Mouse (Mus musculus): ENCODE results near the gene Tomm40l.

The Tomm40l gene

GRCm38 (mm10) chr1:171230215-171230614 lies 7.9 kb upstream of the Tomm40l start:
- no peak for DNase-seq (ENCODE audit: extremely low read depth, insufficient read length, low spot score)

DNA sequence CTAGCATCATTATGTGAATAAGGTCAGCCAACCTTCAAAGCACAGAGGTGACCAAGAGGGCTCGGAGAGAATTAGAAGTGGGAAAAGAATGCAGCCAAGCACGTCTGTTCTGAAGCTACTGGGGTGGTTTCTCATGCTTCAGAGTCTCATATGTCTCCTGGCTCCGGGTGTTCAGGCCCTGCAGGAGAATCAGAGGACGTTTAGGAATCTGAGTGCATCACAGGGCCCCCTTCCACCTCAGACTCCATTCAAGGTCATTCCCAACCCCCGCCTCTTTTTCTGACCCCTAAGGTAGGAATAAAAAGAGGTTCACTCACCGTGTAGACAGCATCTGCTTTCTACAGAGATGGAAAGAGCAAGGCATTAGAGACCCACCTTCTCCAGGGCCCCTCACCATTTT lies 7.4 kb upstream of the Tomm40l start:
- no peak for DNase-seq (ENCODE audit: extremely low read depth, insufficient read length, low spot score)

DNA sequence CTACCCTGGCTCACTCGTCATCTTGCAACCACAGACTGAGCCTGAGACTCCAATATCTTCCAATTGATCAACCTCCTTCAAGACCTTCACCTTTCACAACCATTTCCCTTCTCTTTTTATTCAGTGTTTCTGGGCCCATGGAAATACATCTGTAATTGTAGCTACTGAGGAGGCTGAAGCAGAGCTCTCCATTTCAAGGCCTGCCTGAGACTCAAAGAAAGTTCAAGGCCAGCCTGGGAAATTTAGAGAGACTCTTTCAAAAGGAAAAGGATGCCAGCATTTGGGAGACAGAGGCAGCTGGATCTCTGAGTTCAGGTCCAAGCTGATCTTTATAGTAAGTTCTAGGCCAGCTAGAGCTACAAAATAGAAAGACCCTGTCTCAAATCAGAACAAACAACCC lies 5.6 kb upstream of the Tomm40l start:
- no peak for DNase-seq (ENCODE audit: extremely low read depth, insufficient read length, low spot score)

DNA sequence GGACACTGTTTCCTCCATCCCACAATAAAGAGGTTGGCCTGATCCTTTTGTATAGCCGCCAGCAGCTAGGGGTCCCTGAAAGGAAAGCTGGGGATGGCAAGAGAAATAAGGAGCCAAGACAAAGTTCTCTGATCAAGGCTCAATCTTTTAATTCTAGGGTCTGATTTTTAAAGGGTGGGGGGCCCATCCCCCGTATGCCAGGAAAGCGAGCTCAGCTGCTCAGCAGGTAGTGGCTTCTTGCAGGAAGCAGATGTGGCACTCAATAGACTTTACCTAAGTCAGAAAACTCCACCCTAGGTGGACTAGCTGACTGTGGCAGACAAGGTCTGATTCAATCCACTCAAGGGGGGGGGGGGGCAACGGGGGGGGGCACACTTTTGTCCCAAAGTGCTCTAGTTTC lies 4.5 kb upstream of the Tomm40l start:
- no peak for DNase-seq (ENCODE audit: extremely low read depth, insufficient read length, low spot score)

DNA sequence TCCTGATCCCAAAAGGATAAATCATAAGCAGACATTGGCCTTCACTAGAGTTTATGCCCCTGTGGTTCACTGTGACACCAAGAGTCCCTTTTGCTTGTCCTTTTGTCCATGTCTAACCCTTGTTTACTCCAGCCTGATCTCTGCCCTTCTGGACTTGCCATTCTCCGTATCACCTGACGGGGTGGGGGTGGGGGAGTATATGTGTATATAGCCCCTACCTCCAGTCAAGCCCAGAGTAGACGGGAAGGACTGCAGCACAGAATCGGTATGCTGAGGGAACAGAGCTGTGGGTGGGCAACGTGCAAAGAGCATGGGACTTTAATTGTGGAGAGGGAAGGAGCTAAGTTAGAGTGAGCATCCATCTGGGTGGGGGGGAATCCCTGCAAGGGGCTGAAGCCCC lies 2.5 kb upstream of the Tomm40l start, which contains the start of gene Apoa2:
TSS of gene Apoa2 (plus strand) at position 198 of the 400 bp plus-strand sequence.
- DNase-seq (ENCODE audit: extremely low read depth, insufficient read length, low spot score), result no peak

GRCm38 (mm10) chr1:171223796-171224195 lies 1.5 kb upstream of the Tomm40l start:
- DNase-seq (ENCODE audit: extremely low read depth, insufficient read length, low spot score), result no peak

GRCm38 (mm10) chr1:171223168-171223567 lies 854 bp upstream of the Tomm40l start:
- DNase-seq (ENCODE audit: extremely low read depth, insufficient read length, low spot score), result peak; percentile 32

DNA sequence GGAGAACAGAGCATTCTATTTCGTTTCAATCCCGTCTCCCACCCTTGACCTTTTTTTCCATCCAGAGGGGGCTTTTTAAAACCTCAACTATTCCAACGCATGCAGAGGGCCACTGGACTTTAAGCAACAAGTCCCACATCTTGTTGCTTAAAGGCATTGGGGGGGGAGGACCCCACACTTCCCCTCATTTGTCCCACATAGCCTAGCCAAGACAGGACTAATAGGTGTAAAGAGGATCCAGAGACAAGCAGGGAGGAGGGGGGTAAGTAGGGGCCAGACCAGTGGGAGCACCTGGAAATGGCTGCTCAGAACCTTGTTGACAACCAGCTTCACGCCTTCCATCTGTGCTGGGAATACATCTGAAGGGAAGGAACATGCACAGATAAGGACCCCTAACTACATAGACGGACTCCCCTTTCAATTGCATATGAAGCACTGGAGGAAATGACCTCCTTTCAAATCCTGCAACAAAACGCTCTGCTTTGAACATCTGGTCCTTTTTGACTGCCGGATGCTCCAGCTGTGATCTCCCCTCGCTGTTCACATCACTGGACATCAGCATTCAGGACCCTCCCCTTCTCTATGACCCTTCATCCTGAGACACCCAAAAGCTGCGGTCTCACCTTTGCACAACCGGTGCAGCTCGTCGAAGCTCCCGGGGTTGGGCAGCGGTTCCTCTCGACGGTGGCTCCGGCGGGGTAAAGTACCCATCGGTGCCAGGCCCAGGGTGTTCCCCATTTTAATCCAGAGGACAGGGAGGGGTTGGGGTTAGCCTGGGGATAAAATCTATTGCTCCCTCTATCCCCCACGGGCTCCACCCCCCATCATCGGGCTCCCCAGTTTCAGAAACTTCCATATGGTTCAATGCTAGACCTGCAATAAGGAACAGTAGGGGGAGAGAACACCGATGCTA lies 777 bp downstream of the Tomm40l start:
- peak; percentile 30 for DNase-seq (ENCODE audit: extremely low read depth, insufficient read length, low spot score)

DNA sequence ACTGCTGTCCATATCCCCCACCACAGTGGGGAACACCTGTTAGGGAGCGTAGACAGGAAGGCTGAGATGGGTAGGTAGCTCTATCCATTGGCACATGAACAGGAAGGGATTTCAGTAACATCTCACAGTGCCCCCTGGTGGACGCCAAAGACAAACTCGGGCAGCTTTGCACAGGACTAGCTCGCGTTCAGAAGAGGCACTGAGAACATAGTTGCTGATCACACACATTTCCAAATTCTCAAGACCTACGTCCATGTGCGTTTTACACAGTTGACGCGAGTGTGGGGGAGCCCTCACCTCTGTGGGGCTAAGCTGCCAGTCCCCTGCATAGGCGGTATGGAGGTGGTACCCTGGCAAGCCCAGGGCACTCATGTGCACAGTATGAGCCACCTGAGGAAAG lies 1.4 kb downstream of the Tomm40l start:
- peak; percentile 64 for DNase-seq (ENCODE audit: extremely low read depth, insufficient read length, low spot score)

DNA sequence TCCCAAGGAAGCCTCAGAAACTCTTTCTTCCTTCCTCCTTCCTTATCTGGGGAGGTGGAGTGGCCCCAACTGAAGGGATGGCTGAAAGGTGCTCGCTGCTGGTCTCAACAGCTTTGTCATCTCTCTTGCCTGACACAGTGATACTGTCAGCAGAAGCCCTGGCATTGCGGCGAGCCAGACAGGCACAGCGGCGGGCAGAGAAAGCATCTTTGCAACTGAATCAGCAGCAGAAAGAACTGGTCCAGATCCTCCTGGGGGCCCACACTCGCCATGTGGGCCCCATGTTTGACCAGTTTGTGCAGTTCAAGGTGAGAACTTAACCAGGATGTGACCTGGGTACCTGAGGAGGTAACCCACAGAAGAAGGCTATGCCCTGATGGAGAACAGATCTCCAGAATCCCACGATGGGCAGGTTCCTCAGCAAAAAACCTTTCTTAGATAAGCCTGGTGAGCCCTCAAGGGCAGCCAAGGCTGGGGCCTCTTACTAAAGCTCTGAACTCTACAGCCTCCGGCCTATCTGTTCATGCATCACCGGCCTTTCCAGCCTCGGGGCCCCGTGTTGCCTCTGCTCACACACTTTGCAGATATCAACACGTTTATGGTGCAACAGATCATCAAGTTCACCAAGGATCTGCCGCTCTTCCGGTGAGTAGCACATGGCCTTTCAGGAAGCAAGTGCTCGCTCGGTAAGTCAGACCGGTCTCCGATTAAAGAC lies 5.9 kb downstream of the Tomm40l start:
- DNase-seq (ENCODE audit: extremely low read depth, insufficient read length, low spot score), result no peak

DNA sequence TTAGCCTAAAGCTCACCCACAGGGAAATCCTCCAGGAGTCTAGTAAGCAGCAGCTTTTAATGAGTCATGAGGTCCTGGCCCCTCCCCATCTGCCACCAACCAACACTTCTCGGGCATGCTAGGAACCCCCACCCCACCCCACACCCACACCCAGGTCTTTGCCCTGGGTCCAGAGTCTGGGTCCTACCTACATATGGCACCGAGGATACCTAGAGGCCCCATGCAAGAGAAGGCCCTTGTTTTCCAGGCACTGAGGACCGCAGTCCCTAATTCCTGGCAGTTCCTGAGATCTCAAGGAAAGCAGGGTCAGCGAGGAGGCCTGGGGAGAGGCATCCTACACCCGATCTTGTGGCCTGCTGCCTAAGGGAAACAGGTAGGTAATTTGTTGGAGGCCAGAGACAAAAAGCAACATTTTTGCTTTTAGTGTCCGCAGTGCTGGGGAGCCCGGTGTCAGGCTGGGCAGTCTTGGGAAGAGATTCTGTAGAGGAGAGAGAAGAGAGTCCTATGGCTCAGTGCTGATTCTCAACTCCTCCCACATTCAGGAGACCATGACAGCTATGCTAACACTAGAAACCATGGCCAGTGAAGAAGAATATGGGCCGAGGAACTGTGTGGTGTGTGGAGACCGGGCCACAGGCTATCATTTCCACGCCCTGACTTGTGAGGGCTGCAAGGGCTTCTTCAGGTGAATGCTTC lies 8.4 kb downstream of the Tomm40l start, which contains the start of gene Nr1i3:
TSS of gene Nr1i3 (plus strand) at position 170 of the 696 bp plus-strand sequence.
- no peak for DNase-seq (ENCODE audit: extremely low read depth, insufficient read length, low spot score)

DNA sequence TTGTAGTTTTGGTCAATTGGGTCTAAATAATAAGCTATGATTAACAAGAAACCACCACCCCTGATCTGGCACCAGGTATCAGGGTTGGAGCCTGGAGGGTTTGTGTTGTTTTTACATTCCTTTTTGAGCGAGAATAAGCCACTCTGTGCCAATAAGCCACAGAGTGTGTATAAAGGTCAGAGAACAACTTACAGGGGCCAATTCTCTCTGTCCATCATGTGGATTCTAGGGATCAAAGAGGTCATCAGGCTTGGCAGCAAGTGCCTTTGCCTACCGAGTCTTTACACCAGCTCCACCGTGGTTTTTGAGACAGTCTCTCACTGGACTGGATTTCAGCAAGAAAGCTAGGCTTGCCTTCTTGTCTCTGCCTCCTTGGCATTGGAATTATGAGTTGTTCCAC lies 9.5 kb downstream of the Tomm40l start:
- DNase-seq (ENCODE audit: extremely low read depth, insufficient read length, low spot score), result no peak

DNA sequence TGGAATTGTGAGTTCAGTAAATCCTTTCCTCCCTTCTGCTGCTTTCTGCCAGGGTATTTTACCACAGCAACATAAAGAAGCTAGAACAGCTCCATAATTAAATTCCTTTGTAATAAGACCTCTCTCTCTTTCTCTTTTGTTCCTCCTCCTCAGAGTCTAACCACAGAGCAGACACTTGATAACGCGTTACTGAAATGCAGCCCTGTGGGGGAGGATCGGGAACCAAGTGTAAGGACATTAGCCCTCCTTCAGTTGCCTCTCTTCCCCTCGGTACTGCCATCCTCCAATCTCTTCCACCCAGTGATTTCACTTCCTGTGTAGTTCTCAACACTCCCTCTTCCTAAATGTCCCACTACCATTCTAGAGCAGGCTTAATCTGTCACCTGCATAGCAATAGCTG lies 12.9 kb downstream of the Tomm40l start:
- DNase-seq (ENCODE audit: extremely low read depth, insufficient read length, low spot score), result no peak

GRCm38 (mm10) chr1:171205704-171206493 lies 16.4 kb downstream of the Tomm40l start:
- no peak for DNase-seq (ENCODE audit: extremely low read depth, insufficient read length, low spot score)

- no peak for DNase-seq (ENCODE audit: extremely low read depth, insufficient read length, low spot score)
These were observed 18.1 kb downstream of the Tomm40l start for GRCm38 (mm10) chr1:171204249-171204644.

DNA sequence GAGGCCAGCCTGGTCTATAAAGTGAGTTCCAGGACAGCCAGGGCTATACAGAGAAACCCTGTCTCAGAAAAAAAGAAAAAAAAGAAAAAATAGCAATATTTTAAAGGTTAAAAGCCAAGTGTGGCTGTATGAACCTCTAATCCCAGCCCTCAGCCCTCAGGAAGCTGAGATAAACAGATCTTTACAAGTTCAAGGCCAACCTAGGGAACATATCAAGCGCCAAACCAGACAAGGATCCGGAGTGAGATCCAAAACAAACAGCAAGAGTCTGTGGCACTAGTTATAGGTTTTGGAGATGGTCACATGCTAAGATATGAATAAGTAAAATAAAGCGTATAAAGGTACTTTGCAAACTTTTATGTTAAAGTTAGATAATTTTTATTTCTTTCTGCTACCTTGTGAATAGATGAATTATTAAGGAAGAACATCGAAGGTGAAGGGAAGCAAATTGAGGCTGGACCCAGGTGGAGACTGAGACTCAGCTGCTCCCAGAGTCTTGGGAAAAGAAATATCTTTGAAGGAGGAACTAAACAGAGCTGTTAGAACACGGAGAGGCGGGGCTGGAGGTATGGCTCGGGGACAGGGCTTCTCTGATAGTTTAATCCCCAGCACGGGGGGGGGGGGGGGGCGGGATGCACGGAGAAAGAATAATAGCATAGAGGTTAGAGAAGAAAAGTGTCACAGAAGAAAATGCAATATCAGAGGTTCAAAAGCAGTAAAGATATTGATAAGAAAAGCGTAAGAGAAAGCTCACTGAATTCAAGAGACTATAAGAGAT lies 18.7 kb downstream of the Tomm40l start:
- no peak for DNase-seq (ENCODE audit: extremely low read depth, insufficient read length, low spot score)

GRCm38 (mm10) chr1:171200769-171201168 lies 21.5 kb downstream of the Tomm40l start:
- no peak for DNase-seq (ENCODE audit: extremely low read depth, insufficient read length, low spot score)

GRCm38 (mm10) chr1:171199532-171199931 lies 22.8 kb downstream of the Tomm40l start:
- DNase-seq (ENCODE audit: extremely low read depth, insufficient read length, low spot score), result no peak

DNA sequence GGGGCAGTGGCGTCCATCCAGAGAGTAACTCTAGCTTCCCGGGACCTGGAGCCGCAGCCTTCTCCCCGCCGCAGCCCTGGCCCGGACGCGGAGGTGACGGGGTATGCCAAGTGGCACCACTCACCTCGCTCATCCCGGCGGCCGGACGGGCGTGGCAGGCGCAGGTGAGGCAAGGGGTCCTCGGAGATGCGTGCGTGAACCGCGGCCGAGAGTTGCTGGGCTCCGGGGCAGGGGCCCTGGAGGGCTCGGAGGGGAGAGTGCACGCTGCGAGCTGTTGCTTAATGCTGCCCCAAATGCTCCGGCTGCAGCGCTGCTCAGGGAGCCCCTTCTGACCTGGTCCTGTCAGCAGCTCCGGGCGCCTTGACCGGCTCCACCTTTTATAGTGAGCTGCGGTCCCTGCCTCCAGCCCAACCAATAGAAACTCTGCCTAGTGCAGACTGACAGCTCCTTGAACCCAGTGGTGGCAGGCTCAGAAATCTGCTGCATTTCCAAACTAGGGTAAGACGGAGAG lies 26.4 kb downstream of the Tomm40l start, which contains the start of gene Pcp4l1:
TSS of gene Pcp4l1 (minus strand) at position 382 of the 511 bp plus-strand sequence.
- DNase-seq (ENCODE audit: extremely low read depth, insufficient read length, low spot score), result no peak

Data from 3134 (cell line).